Mouse (Mus musculus): Measurements from ENCODE around the gene Mast1. TPM values are rescaled to one million over a fixed set of nuclear protein-coding genes. Genes with fewer than 3 reads are reported as not detected.

The Mast1 gene
- polyA plus RNA-seq (2015; fragmentation: Nextera tagmentation; extraction: Ambion mirVana), result 0.34 and 0.35 TPM in 2 replicates

- Histone ChIP-seq H3K27ac (no peak within 1 kb of the TSS), H3K36me3 (no peaks in the 10 kb centered on the region), H3K9ac (no peak within 1 kb of the TSS), H3K4me3 (peak within 1 kb of the TSS; percentile 38), H3K4me2 (peak within 1 kb of the TSS; percentile 70), H3K9me3 (no peaks in the 10 kb centered on the region), H3K4me1 (peaks cover 14% of the 10 kb centered on the region), H3K27me3 (peaks cover 77% of the 10 kb centered on the region)
- under 1% methylated on average over 45 of the region's 50 CpGs for WGBS
- no peak for ATAC-seq (ENCODE audit: insufficient number of reproducible peaks, low FRiP score, low TSS enrichment, low read depth)
Measured at GRCm38 (mm10) chr8:84936962-84937546, at the start of gene Mast1. Gene Mast1, minus strand, starts transcription at chr8:84937359.

- no peaks in the 10 kb centered on the region for H3K9me3 ChIP-seq
- no peak for ATAC-seq (ENCODE audit: insufficient number of reproducible peaks, low FRiP score, low TSS enrichment, low read depth)
- peaks cover 47% of the 10 kb centered on the region for H3K4me1 ChIP-seq
- peak overlapping the region; percentile 81; the same call in 1 of the 2 replicates for H3K27ac ChIP-seq
- no peaks in the 10 kb centered on the region for H3K36me3 ChIP-seq
- peak overlapping the region; percentile 95 for H3K4me2 ChIP-seq
- no peak overlapping the region for H3K9ac ChIP-seq
- 31% methylated on average over 8 of the region's 8 CpGs for WGBS
- H3K27me3 ChIP-seq, result 0 out of 2 replicates have a peak, but pooled peaks cover 4% of the 10 kb centered on the region
- H3K4me3 ChIP-seq, result peak overlapping the region; percentile 51
Measured at GRCm38 (mm10) chr8:84986379-84986945, 49.3 kb upstream of the Mast1 start.

DNA sequence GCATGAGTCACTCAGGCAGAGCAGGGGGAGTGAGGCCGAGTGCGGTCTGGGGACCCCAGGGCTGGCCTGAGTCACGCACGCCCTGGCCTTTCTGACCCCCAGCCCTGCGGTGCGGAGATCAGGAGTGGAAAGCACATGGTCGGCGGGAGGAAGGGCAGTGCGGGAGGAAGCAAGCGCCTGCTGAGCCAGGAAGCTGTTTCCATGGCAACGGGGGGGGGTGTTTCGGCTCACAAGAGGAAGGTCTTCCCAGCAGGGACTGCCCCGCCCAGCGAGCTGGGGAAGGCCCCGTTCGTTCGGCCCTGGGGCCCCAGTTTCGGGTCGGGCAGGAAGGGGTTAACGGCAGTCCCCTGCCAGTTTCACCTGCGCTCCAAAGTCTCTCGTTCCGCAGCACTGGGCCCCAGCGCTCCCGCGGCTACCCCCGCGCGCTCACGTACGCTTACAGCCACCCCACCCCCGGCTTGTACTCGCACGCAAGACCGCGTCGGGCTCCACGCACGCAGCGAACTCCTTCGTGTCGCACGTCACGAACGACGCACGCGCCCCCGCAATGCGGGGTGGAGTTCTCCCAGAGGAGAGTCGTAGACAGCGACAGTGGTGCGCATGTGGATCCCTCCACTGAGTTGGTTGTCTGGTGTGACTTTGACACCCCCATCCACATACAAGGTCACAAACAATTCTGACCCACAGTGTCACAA is 48.7 kb upstream of the Mast1 start:
- Histone ChIP-seq H3K27me3 (0 out of 2 replicates have a peak, but pooled peaks cover 4% of the 10 kb centered on the region), H3K9me3 (no peaks in the 10 kb centered on the region), H3K36me3 (no peaks in the 10 kb centered on the region), H3K4me3 (peak overlapping the region; percentile 51), H3K9ac (peak overlapping the region; percentile 39; the same call in 1 of the 2 replicates), H3K4me1 (peaks cover 48% of the 10 kb centered on the region), H3K27ac (peak overlapping the region; percentile 81), H3K4me2 (peak overlapping the region; percentile 95)
- WGBS, result 1% methylated on average over 53 of the region's 53 CpGs
- ATAC-seq (ENCODE audit: insufficient number of reproducible peaks, low FRiP score, low TSS enrichment, low read depth), result no peak

DNA sequence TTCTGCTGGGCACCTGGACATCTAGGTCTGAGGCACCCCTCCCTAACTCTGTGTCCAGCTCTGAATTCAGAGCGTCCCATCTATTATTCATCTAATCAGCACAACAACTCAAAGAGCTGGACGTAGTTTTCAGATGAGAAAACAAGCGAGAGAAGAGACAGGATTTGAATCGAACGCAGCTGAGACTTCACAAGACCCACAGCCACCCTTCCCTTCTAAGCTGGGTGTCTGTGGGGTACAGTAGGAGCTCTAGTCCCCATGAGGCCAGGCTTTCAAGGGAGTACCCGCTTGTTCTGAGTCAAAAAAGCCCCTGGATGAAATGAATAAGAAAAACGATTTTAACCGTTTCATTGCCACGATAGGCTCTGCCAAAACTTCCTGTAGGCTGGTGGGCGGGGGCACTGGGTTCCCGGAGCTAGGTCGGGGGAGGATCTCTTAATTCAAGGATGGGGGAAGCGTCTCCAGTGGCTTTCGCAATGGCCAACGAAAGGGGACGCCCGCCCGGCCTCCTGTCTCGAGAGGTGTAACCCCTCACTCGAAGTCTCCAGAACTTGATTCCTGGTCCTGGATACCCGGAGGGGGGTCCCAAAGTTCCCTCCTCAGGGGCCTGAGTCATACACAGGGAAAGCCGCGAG is 48.0 kb upstream of the Mast1 start:
- 0 out of 2 replicates have a peak, but pooled peaks cover 4% of the 10 kb centered on the region for H3K27me3 ChIP-seq
- no peak for ATAC-seq (ENCODE audit: insufficient number of reproducible peaks, low FRiP score, low TSS enrichment, low read depth)
- peak overlapping the region; percentile 51 for H3K4me3 ChIP-seq
- peak overlapping the region; percentile 95 for H3K4me2 ChIP-seq
- 1% methylated on average over 23 of the region's 23 CpGs for WGBS
- peak overlapping the region; percentile 39; the same call in 1 of the 2 replicates for H3K9ac ChIP-seq
- no peaks in the 10 kb centered on the region for H3K36me3 ChIP-seq
- H3K27ac ChIP-seq, result peak overlapping the region; percentile 81
- H3K4me1 ChIP-seq, result peaks cover 47% of the 10 kb centered on the region
- H3K9me3 ChIP-seq, result no peaks in the 10 kb centered on the region

DNA sequence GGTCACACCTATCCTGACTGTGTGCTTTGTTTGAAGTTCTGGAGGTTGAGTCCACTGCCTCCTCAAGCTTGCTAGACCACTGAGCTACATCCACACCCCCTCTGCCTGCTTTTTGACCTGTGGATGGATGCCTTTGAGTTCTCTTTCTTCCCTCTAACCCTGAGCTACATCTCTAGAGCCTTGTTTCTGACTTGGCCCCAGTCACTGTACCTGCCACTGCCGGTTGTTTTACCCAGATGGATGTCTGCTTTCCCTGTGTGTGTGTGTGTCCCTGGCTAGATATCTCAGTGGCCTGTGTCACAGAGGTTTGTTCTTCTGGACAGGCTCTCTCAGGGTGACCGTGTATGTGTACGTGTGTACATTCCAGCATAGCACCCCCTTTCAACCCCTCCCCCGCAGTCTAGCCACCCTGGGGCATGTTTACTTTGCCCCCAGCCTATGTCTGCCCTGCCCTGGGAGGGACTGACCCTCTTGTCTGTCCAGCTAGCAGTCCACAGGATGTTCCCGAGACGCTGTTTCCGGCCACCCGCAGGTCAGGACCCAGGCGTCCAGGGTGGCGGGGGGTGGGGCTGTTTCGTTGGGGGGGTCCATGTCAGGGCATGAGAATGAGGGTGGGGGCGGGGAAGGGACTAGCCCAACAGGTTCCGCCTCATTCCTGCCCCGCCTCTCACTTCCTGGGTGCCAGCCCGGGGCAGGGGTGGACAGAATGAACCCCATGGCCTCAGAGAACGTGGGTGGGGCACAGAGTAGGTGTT is 47.3 kb upstream of the Mast1 start:
- ATAC-seq (ENCODE audit: insufficient number of reproducible peaks, low FRiP score, low TSS enrichment, low read depth), result no peak
- Histone ChIP-seq H3K27ac (peak overlapping the region; percentile 81), H3K9ac (0 out of 2 replicates have a peak overlapping the region, but pooled peaks have one; percentile 39), H3K4me2 (peak overlapping the region; percentile 95), H3K4me1 (peaks cover 51% of the 10 kb centered on the region), H3K9me3 (no peaks in the 10 kb centered on the region), H3K27me3 (0 out of 2 replicates have a peak, but pooled peaks cover 4% of the 10 kb centered on the region), H3K36me3 (no peaks in the 10 kb centered on the region), H3K4me3 (peak overlapping the region; percentile 51; the same call in 1 of the 2 replicates)
- 9% methylated on average over 16 of the region's 16 CpGs for WGBS

DNA sequence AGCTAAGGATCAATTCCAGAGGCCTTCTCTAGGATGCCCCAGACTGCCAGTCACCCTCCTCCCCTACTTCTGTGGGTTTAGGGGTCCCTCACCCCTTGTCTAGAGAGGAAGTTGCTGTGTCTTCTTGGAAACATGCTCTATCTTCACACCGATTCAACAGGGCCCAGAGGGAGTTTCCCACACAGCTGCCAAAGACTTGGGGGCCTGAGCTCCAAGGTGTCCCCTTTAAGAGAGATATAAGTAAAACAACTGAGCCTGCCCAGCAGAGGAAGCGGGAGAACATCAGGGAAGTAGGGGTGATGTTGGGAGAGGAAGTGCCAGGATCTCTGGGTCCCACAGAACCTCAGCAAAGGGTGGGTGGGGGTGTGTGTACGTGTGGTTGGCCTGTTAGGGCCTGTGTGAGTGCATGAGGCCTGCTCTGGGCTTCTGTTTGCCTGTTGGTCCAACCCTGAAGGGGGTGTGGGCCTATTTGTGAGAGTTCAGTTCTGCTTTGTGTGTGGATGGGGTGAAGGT is 45.4 kb upstream of the Mast1 start:
- Histone ChIP-seq H3K4me1 (peaks cover 66% of the 10 kb centered on the region), H3K27ac (peak overlapping the region; percentile 44; the same call in 1 of the 2 replicates)
- ATAC-seq (ENCODE audit: insufficient number of reproducible peaks, low FRiP score, low TSS enrichment, low read depth), result no peak

GRCm38 (mm10) chr8:84981644-84982498 is 44.7 kb upstream of the Mast1 start:
- H3K4me1 ChIP-seq, result peaks cover 73% of the 10 kb centered on the region
- no peak for ATAC-seq (ENCODE audit: insufficient number of reproducible peaks, low FRiP score, low TSS enrichment, low read depth)
- H3K4me3 ChIP-seq, result no peak overlapping the region
- H3K9me3 ChIP-seq, result no peaks in the 10 kb centered on the region
- no peak overlapping the region for H3K9ac ChIP-seq
- H3K27me3 ChIP-seq, result peaks cover 18% of the 10 kb centered on the region
- H3K27ac ChIP-seq, result peak overlapping the region; percentile 44; the same call in 1 of the 2 replicates
- H3K36me3 ChIP-seq, result no peaks in the 10 kb centered on the region
- H3K4me2 ChIP-seq, result no peak overlapping the region
- 62% methylated on average over 15 of the region's 15 CpGs for WGBS

More for the DNA sequence above, 45.4 kb upstream of the Mast1 start:
- H3K36me3 ChIP-seq, result no peaks in the 10 kb centered on the region
- peaks cover 11% of the 10 kb centered on the region for H3K27me3 ChIP-seq
- H3K9ac ChIP-seq, result no peak overlapping the region
- H3K9me3 ChIP-seq, result no peaks in the 10 kb centered on the region
- WGBS, result 45% methylated on average over 3 of the region's 3 CpGs
- H3K4me2 ChIP-seq, result no peak overlapping the region
- H3K4me3 ChIP-seq, result no peak overlapping the region

- no peak overlapping the region for H3K9ac ChIP-seq
- H3K36me3 ChIP-seq, result no peaks in the 10 kb centered on the region
- peak overlapping the region; percentile 65 for H3K27ac ChIP-seq
- no peak for ATAC-seq (ENCODE audit: insufficient number of reproducible peaks, low FRiP score, low TSS enrichment, low read depth)
- peak overlapping the region; percentile 96 for H3K4me2 ChIP-seq
- H3K27me3 ChIP-seq, result peaks cover 15% of the 10 kb centered on the region
- 26% methylated on average over 11 of the region's 11 CpGs for WGBS
- no peaks in the 10 kb centered on the region for H3K9me3 ChIP-seq
- H3K4me3 ChIP-seq, result 0 out of 2 replicates have a peak overlapping the region, but pooled peaks have one; percentile 55
- H3K4me1 ChIP-seq, result peaks cover 76% of the 10 kb centered on the region
Measured at GRCm38 (mm10) chr8:84980622-84981358, 43.6 kb upstream of the Mast1 start.

DNA sequence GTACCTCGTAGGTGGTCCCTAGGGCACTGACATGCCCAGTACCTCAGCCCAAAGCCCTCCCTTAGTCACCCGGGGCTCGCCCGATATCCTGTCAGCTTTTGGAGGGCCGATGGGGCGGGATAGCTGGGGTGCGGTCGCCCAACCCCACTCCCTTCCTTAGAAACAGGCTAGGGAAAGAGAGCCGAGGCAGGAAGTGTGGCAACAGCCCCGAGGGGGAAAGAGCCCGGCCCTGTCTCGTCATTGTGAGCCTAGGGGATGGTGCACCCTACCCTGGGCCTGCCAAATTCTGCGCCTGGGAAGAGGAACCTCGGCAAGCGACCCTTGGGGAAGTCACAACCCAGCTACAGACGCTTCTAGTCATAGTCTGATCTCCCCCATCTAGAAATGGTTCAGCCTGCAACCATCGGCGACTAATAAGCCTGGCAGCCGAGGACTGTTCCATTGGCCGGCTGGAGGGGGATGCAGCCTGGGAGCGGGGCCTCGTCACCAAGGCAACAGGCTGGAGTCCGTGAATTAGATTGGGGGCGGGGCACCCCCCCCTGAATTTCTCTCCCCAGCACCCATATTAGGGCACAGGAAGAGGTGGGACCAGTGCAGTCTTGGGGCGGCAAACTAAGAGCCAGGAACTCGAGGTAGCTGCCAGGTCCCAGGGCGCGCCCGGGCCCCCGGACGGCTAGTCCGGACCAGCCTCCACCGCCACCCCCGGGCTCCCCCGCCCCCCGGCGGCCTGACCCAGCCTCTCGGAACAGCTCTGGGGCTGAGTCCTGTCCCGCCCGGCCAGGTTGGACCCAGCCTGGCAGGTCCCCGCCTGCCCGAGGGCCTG is 42.7 kb upstream of the Mast1 start:
- Histone ChIP-seq H3K27ac (peak overlapping the region; percentile 80), H3K9me3 (no peaks in the 10 kb centered on the region), H3K4me2 (peak overlapping the region; percentile 96), H3K9ac (peak overlapping the region; percentile 21; the same call in 1 of the 2 replicates), H3K4me3 (peak overlapping the region; percentile 55), H3K27me3 (peaks cover 15% of the 10 kb centered on the region), H3K36me3 (peaks cover 4% of the 10 kb centered on the region; the same call in 1 of the 2 replicates), H3K4me1 (peaks cover 73% of the 10 kb centered on the region)
- peak; percentile 31 for ATAC-seq (ENCODE audit: insufficient number of reproducible peaks, low FRiP score, low TSS enrichment, low read depth)
- WGBS, result 4% methylated on average over 41 of the region's 42 CpGs
